Mouse (Mus musculus): ENCODE measurements around the gene Fthl17a. TPM values are rescaled to one million over a fixed set of nuclear protein-coding genes. Genes with fewer than 3 reads are reported as not detected.

Fthl17a gene
- total and polyA plus RNA-seq, 3 experiments, result not detected

GRCm38 (mm10) chrX:85226883-85227282, 22.6 kb upstream of the Fthl17a start:
- no peaks in the 10 kb centered on the region for H3K79me2 ChIP-seq (replicated peaks; ENCODE audit: control insufficient read depth, extremely low read depth, insufficient read depth, poor library complexity, severe bottlenecking)
- no peak overlapping the region for H3K4me3 ChIP-seq (replicated peaks in 1 of 3; ENCODE audit: low read depth in 2 of 3, low read length in 2 of 3, poor library complexity in 1 of 3)
- H3K4me2 ChIP-seq (ENCODE audit: insufficient read depth, low read depth, poor library complexity, severe bottlenecking), result no peak overlapping the region
- DNase-seq (ENCODE audit: extremely low read depth), result peak; percentile 22
- TF ChIP-seq NELFE (IDR thresholded peaks at IDR 0.05; ENCODE audit: low read depth, low read length) (no peak), POLR2A (IDR thresholded peaks at IDR 0.05; ENCODE audit: low read depth, low read length) (no peak), MXI1 (IDR thresholded peaks at IDR 0.05; ENCODE audit: low read depth, low read length) (no peak), PAX5 (IDR thresholded peaks at IDR 0.05; ENCODE audit: low read length) (no peak), IRF4 (IDR thresholded peaks at IDR 0.05; ENCODE audit: low read depth, low read length) (0 out of 2 replicates have a peak, but pooled peaks have one; percentile 9), SIN3A (IDR thresholded peaks at IDR 0.05; ENCODE audit: low read length) (no peak), ETS1 (conservative IDR thresholded peaks at IDR 0.05; ENCODE audit: low read depth, low read length) (no peak), EP300 (IDR thresholded peaks at IDR 0.05; ENCODE audit: low read length) (peak; percentile 31; the same call in 1 of the 2 replicates), HCFC1 (IDR thresholded peaks at IDR 0.05; ENCODE audit: low read depth, low read length) (no peak), UBTF (IDR thresholded peaks at IDR 0.05; ENCODE audit: low read depth, low read length) (no peak), USF2 (conservative IDR thresholded peaks at IDR 0.05; ENCODE audit: low read depth, low read length) (no peak), GABPA (IDR thresholded peaks at IDR 0.05; ENCODE audit: insufficient replicate concordance, low read depth, low read length) (no peak), CHD1 (IDR thresholded peaks at IDR 0.05; ENCODE audit: low read depth, low read length) (no peak), ZC3H11A (IDR thresholded peaks at IDR 0.05; ENCODE audit: low read depth, low read length) (no peak), MAFK (IDR thresholded peaks at IDR 0.05; ENCODE audit: insufficient replicate concordance, low read length) (no peak), ELF1 (IDR thresholded peaks at IDR 0.05; ENCODE audit: low read depth, low read length) (no peak)
- in situ Hi-C loops (cut with MboI; ENCODE audit: low pct_ligation_motif_present, low pct_unique_long_range_greater_than_20kb, low sequenced_read_pairs), result no loop called here
- H3K9ac ChIP-seq (ENCODE audit: insufficient read depth, low read depth), result no peak overlapping the region
- H3K27ac ChIP-seq (ENCODE audit: insufficient read depth, low read depth), result no peak overlapping the region
- H3K27me3 ChIP-seq (replicated peaks), result no peaks in the 10 kb centered on the region
- dilution Hi-C loops (cut with MboI; ENCODE audit: extremely low pct_ligation_motif_present, extremely low pct_unique_long_range_greater_than_20kb, low sequenced_read_pairs), result no loop called here
- H3K36me3 ChIP-seq (replicated peaks in 1 of 2; ENCODE audit: control insufficient read depth in 1 of 2, insufficient read depth in 1 of 2, low read length in 1 of 2), result no peaks in the 10 kb centered on the region
- H3K4me1 ChIP-seq (ENCODE audit: control insufficient read depth in 1 of 2, insufficient read depth in 2 of 2), result peaks cover 0 to 6% of the 10 kb centered on the region in 2 experiments; a peak in 2 of 4 replicates
- H3K9me3 ChIP-seq (replicated peaks; ENCODE audit: low read length), result no peaks in the 10 kb centered on the region

DNA sequence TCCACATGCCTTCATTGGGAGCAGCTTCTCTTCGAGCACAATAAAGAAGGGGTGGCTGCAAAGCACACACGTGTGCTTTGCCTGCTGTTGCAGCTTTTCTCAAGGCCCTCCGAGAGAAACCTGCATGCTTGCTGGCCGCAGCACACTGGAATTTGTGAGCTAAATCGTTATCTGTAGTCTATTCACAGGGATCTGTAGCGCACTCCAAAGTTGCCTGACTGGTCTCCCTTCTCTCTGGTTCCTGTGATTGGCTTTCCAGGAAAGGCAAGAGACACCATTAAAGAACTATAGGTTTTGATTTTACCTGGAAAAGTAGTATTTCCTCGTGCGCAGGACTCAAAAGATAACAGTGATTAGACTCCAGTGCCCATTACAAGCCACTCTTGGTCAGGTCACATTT, 22.3 kb downstream of the Fthl17a start:
- Histone ChIP-seq H3K27me3 (replicated peaks) (no peaks in the 10 kb centered on the region), H3K36me3 (replicated peaks in 1 of 2; ENCODE audit: control insufficient read depth in 1 of 2, insufficient read depth in 1 of 2, low read length in 1 of 2) (no peaks in the 10 kb centered on the region), H3K79me2 (replicated peaks; ENCODE audit: control insufficient read depth, extremely low read depth, insufficient read depth, poor library complexity, severe bottlenecking) (no peaks in the 10 kb centered on the region), H3K27ac (ENCODE audit: insufficient read depth, low read depth) (no peak overlapping the region), H3K4me1 (ENCODE audit: control insufficient read depth in 1 of 2, insufficient read depth in 2 of 2) (peaks cover 0 to 3% of the 10 kb centered on the region in 2 experiments; a peak in 1 of 4 replicates), H3K9me3 (replicated peaks; ENCODE audit: low read length) (no peaks in the 10 kb centered on the region), H3K4me3 (replicated peaks in 1 of 3; ENCODE audit: low read depth in 2 of 3, low read length in 2 of 3, poor library complexity in 1 of 3) (no peak overlapping the region), H3K4me2 (ENCODE audit: insufficient read depth, low read depth, poor library complexity, severe bottlenecking) (no peak overlapping the region), H3K9ac (ENCODE audit: insufficient read depth, low read depth) (no peak overlapping the region)
- DNase-seq (ENCODE audit: extremely low read depth), result no peak
- TF ChIP-seq IRF4 (IDR thresholded peaks at IDR 0.05; ENCODE audit: low read depth, low read length) (no peak), POLR2AphosphoS2 (IDR thresholded peaks at IDR 0.05; ENCODE audit: low read depth, low read length) (no peak), GABPA (IDR thresholded peaks at IDR 0.05; ENCODE audit: insufficient replicate concordance, low read depth, low read length) (no peak), SIN3A (IDR thresholded peaks at IDR 0.05; ENCODE audit: low read length) (no peak), POLR2A (IDR thresholded peaks at IDR 0.05; ENCODE audit: low read depth, low read length) (no peak), ZMIZ1 (IDR thresholded peaks at IDR 0.05; ENCODE audit: low read depth, low read length) (no peak), MYC (IDR thresholded peaks at IDR 0.05; ENCODE audit: low read depth, low read length) (no peak), CHD1 (IDR thresholded peaks at IDR 0.05; ENCODE audit: low read depth, low read length) (no peak), ELF1 (IDR thresholded peaks at IDR 0.05; ENCODE audit: low read depth, low read length) (no peak), MAX (IDR thresholded peaks at IDR 0.05; ENCODE audit: low read length) (no peak), ZNF384 (IDR thresholded peaks at IDR 0.05; ENCODE audit: low read depth, low read length) (no peak)
- in situ Hi-C loops (cut with MboI; ENCODE audit: low pct_ligation_motif_present, low pct_unique_long_range_greater_than_20kb, low sequenced_read_pairs) (no loop called here), dilution Hi-C loops (cut with MboI; ENCODE audit: extremely low pct_ligation_motif_present, extremely low pct_unique_long_range_greater_than_20kb, low sequenced_read_pairs) (no loop called here)

All from CH12.LX (cell line).